Mouse (Mus musculus) brain, embryonic 14.5 days (tissue): ENCODE measurements around the gene Slc25a25. TPM values are rescaled to one million over a fixed set of nuclear protein-coding genes. Genes with fewer than 3 reads are reported as not detected.

ENCODE experiments used
- DNase-seq: peaks from one replicate; pipeline ENCODE4 v3.0.0-alpha.2; 2011; ENCODE audit warnings: low read depth
- CTCF ChIP-seq: fragments of 200-500 bp; IDR thresholded peaks from 2 replicates; pipeline ENCODE4 v1.5.1; 2012; ENCODE audit warnings: inconsistent platforms, mild to moderate bottlenecking, moderate library complexity, borderline replicate concordance; ENCODE audit not compliant: insufficient read depth, insufficient read length; ENCODE audit errors: extremely low read depth
- POLR2A ChIP-seq: fragments of 200-500 bp; IDR thresholded peaks from 2 replicates; pipeline ENCODE4 v1.6.1; 2012; ENCODE audit warnings: mild to moderate bottlenecking, inconsistent platforms, borderline replicate concordance; ENCODE audit not compliant: poor library complexity, insufficient read depth, insufficient read length, severe bottlenecking; ENCODE audit errors: extremely low read depth
- polyA plus RNA-seq: library from polyadenylated mRNA; depleted of rRNA; stranded (reverse); fragments of >200 nt; gene quantifications from 2 replicates; pipeline ENCODE4 v1.2.3, GENCODE M21; 2012

Slc25a25 gene
- polyA plus RNA-seq, 1 experiment: 46.1 TPM

DNA sequence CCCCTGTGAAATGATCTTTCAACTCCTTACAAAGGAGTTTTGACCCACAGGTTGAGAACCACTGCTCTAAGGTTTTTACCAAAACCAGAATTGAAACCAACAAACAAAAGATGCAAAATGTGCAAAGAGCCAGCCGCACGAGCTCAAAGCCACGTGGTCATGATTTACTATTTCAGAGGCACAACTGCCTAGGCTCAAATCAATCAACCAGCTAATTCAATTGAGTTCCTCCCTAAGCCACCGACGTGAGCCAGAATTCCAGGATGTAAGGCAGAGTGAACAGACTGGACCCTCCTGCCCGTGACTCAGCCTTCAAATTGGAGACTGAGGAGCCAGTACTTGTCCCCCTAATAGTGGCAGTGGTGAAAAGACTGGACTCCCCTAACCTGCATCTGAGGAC, 12.1 kb downstream of the Slc25a25 start:
- DNase-seq: peak; percentile 71
- no peak for TF ChIP-seq POLR2A
- TF ChIP-seq CTCF: no peak

DNA sequence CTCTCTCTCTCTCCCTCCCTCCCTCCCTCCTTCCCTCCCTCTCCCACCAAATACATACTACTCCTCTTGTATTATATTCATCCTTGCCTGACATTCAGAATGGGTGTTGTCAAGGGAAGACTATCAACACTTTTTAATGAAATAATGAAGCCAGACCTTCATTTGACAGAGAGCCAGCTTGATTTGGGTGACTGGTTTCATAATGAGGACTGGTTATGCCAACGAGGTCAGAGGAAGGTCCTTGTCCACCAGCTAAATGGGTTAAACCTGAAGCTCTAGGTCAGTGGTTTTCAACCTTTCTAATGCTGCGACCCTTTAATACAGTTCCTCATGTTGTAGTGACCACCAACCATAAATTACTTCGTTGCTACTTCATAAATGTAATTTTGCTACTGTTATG, 12.5 kb downstream of the Slc25a25 start:
- no peak for TF ChIP-seq POLR2A
- DNase-seq: no peak

DNA sequence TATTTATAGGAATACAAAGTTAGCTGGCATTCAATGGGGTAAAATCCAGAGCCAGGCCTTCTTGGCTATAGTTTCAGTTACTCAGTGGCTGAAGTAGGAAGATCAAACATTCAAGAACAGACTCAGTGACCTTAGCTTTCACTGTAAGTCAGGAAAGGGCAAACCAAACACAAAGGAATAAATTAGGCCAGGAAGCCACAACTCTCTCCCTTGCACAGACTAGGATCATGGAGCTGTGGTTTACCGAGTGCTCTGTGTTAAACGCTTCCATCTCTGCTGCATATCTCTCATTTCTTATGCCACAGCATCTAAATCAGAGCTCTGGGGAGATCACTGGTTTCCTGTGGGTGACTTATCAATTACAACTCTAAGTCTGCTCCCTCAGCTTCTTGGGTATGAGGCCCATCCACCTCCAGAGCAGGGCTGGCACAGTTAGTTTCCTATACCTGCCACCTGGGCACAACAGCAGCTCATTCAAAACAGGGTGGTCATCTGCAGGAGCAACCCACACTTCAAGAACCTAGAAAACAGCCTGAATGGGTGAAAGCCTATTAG, 13.6 kb downstream of the Slc25a25 start:
- TF ChIP-seq POLR2A (no peak), CTCF (no peak)
- DNase-seq: no peak

- DNase-seq: peak; percentile 93
These were observed 14.4 kb downstream of the Slc25a25 start for GRCm38 (mm10) chr2:32436686-32437372.

DNA sequence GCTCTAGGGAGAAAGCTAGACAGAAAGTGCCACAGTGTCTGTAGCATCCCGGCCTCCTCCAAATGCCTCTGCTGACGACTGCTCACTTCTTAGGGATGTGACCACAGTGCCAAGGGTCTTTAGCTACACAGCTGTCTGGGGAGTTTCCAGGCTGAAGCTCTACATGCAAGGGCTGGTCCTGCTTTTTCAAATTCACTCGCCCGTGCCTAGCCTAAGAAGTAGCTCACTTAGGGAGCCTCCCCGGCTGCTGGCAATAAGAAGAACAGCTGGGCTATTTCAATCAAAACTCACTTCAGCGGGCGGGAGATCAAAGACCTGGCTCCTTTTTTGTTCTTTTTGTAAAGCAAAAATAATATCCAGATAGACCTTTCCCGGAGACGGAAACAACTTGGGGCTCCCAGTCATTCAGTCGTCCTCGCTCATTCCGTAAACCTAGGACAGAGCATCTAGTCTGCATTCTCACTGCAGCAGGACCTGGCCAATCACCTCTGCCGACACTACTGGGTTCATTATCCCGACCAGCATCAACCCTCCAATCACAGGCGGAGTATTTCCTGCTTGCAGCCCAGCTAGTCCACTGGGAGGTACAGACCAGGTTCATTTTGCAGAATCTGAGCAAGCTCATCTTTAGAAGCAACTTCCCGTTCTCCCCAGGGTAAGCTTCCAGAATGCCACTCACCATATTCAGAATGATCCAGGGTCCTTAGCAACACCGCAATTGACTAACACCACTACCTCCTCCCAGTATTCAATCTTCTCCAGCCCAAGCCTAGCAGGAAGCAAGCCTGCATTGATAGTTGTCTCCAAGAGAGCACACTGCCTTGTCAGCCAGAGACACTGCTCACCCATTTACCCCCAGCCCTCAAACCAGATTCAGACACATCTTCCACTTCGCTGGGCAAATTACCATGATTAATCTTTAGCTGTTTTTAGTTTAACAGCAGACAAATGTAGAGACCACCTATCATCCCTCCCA, 20.3 kb downstream of the Slc25a25 start:
- DNase-seq: peak; percentile 98
- TF ChIP-seq POLR2A: peak; percentile 12; the same call in 1 of the 2 replicates
- no peak for TF ChIP-seq CTCF

More at GRCm38 (mm10) chr2:32436686-32437372, 14.4 kb downstream of the Slc25a25 start:
- TF ChIP-seq CTCF: no peak
- TF ChIP-seq POLR2A: no peak

DNA sequence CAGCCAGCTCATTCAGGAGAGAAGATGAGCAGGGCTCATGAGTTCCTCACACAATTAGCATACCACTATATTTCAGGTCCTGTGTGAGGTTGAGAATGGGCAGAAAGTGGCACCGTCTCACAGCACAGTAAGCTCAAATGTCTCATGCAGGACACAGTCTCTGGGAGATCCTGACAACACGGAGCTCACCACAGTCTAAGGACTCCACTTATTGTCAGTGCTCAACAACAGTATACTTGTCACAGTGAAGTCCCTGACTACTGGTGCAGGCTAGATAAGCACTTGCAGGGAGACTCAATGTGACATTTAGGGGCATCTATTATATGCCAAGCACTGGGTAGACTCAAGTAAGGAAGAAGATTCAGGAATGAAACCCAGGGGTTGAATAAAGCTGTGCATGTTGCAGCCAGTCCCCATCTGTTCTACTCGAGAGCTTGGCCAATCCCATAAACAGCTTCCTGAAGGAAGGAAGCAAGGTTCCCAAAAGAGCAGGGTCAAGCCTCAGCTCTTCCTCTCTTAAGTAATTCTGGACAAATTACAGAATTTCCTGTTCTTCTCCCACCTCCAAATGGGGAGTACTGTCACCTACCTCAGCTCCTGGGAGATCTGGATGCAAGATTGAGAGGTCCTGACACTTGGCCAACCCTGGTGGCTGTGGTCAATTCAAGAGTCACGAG, 21.9 kb downstream of the Slc25a25 start:
- DNase-seq: no peak
- TF ChIP-seq CTCF (no peak), POLR2A (no peak)

- peak; percentile 92 for DNase-seq
- TF ChIP-seq POLR2A: no peak
- no peak for TF ChIP-seq CTCF
These were observed 23.0 kb downstream of the Slc25a25 start for GRCm38 (mm10) chr2:32428262-32428722.

GRCm38 (mm10) chr2:32427720-32428119, 23.5 kb downstream of the Slc25a25 start:
- TF ChIP-seq POLR2A (no peak), CTCF (no peak)
- no peak for DNase-seq

GRCm38 (mm10) chr2:32426141-32426540, 25.1 kb downstream of the Slc25a25 start:
- no peak for TF ChIP-seq POLR2A
- TF ChIP-seq CTCF: no peak
- DNase-seq: no peak

GRCm38 (mm10) chr2:32425568-32425967, 25.7 kb downstream of the Slc25a25 start:
- DNase-seq: no peak
- TF ChIP-seq POLR2A (no peak), CTCF (no peak)

GRCm38 (mm10) chr2:32424796-32425195, 26.4 kb downstream of the Slc25a25 start:
- no peak for DNase-seq
- TF ChIP-seq POLR2A (no peak), CTCF (no peak)

GRCm38 (mm10) chr2:32423481-32424331, 27.5 kb downstream of the Slc25a25 start:
- peak; percentile 95 for DNase-seq
- TF ChIP-seq CTCF: no peak
- TF ChIP-seq POLR2A: no peak
